Mouse (Mus musculus) granulocyte monocyte progenitor cell, adult 5-6 weeks (primary cell): ENCODE results near the gene Dhrs2. TPM values are rescaled to one million over a fixed set of nuclear protein-coding genes. Genes with fewer than 3 reads are reported as not detected.

ENCODE experiments used
- ATAC-seq: replicated peaks from 2 replicates; pipeline ENCODE4 v1.8.0; 2016; ENCODE audit warnings: mild to moderate bottlenecking, moderate TSS enrichment, inconsistent platforms; ENCODE audit not compliant: poor library complexity, severe bottlenecking
- total RNA-seq, 2 experiments: library from RNA; stranded (forward) in 1 of 2; stranded (reverse) in 1 of 2; fragments of 200-712, 200-1000 nt in 1 of 2; fragments of >200 nt in 1 of 2; fragmentation: Nextera tagmentation in 1 of 2; gene quantifications; 2 replicates each; pipeline ENCODE4 v1.2.3; 2014 to 2017

The Dhrs2 gene
- total RNA-seq, 2 experiments from 2014 or later = not detected

DNA sequence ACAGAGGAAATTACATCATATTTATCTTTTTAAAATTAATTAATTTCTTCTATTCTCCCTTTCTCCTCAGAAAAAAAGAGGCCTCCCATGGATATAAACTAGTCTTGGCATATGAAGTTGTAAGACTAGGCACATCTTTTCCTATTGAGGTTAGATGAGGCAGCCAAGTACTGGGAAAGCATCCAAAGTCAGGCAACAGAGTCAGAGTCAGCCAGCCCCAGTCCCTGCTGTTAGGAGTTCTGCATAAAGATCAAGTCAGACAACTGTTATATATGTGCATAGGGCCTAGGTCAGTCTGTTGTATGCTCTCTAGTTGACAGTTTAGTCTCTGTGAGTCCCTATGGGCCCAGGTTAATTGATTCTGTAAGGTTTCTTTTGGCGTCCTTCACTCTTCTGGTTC is 20.9 kb downstream of the Dhrs2 start:
- no peak for ATAC-seq

GRCm38 (mm10) chr14:55247181-55247580 is 25.4 kb downstream of the Dhrs2 start:
- no peak for ATAC-seq

GRCm38 (mm10) chr14:55248284-55248683 is 26.5 kb downstream of the Dhrs2 start:
- ATAC-seq = no peak

- no peak for ATAC-seq
Observed at GRCm38 (mm10) chr14:55253580-55253979, 31.8 kb downstream of the Dhrs2 start.

- ATAC-seq = no peak
Observed at GRCm38 (mm10) chr14:55255443-55255842, 33.6 kb downstream of the Dhrs2 start.

DNA sequence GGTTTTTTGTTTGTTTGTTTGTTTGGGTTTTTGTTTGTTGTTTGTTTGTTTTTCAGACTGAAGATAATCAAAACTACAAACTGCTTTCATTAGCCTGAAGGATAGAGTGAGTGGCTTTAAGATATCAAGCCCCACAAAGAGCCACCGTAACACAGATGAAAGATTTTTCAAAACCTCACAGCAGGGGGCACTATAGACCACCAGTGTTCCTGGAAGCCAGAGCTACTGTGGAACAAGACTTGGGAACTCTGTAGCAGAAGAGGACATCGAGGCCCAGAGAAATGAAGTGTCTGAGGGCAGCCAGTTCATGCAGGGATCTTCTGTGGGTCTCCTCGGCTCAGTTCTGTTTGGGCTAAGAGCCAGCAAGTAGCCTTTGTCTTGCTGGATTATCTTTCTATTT is 49.4 kb downstream of the Dhrs2 start:
- ATAC-seq = 0 out of 2 replicates have a peak, but pooled peaks have one; percentile 22

DNA sequence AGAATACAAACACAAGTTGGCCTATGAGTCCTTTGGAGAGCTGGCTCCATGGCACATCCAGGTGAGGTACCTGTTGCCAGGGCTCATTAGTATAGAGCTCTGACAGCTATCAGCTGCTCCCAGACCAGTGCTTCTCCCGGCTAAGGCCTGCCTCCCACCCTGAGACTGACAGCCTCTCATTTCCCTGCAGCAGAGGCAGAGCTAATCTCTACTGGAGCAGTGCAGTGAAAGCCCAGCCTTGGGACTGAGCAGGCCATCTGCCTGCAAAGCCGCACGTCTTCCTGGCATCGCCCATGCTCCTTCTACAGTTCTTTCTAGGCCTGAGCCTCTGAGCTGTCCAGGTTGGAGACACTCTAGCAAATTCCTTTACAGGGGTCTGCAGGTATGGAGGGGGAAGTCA is 51.2 kb downstream of the Dhrs2 start:
- no peak for ATAC-seq

- ATAC-seq = no peak
Observed at GRCm38 (mm10) chr14:55274810-55275209, 53.0 kb downstream of the Dhrs2 start.

DNA sequence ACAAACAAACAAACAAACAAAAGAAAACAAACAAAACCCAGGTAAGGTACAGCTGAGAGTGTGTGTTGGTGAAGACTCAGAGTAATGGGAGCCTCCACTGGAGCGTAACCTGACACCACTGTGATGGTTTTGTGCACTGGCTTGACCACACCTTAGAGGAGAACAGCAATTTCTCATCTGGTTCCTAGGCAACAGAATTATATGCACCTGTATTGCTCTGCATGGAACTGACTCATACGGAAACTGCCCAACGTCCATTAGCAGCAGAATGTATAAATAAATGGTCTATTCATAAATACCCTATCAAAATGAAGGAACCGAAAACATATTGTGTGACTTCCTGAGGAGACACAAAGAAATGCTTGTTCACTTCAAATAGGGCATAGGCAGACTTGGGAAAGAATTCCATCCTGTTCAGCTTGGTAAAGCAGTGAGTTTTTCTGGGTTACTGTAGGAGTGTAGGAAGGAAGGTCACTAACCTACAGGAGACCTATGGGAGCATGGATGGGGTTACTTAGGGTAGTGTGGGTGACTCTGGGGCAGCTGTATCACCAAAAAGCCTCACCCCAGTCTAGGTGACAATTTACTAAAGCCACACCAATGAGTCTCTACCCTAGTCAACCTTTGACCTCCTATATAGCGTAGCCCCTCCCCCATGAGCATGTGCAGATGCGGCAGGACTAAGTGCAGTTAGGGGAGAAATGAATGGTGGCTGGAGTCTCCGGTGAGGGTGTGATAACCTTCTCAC is 57.7 kb downstream of the Dhrs2 start:
- no peak for ATAC-seq

Other genes starting within 250 kb of the Dhrs2 start
- gene Gm17428, start 245.1 kb upstream of the Dhrs2 start, total RNA-seq (2014; fragmentation: Nextera tagmentation) = not detected in 2 replicates
- not detected in 2 replicates for gene Gm17428, start 245.1 kb upstream of the Dhrs2 start, total RNA-seq (2017)
- gene Myh7, start 227.4 kb upstream of the Dhrs2 start, total RNA-seq (2014; fragmentation: Nextera tagmentation) = not detected in 2 replicates
- gene Myh7, start 227.4 kb upstream of the Dhrs2 start, total RNA-seq (2017) = not detected in 2 replicates
- 50.2 and 65.5 TPM in 2 replicates for gene Ngdn, start 206.6 kb upstream of the Dhrs2 start, total RNA-seq (2014; fragmentation: Nextera tagmentation)
- gene Ngdn, start 206.6 kb upstream of the Dhrs2 start, total RNA-seq (2017) = 62.7 and 75.3 TPM in 2 replicates
- 3.0 and 5.2 TPM in 2 replicates for gene Zfhx2, start 129.7 kb upstream of the Dhrs2 start, total RNA-seq (2014; fragmentation: Nextera tagmentation)
- 0.26 and 0.82 TPM in 2 replicates for gene Zfhx2, start 129.7 kb upstream of the Dhrs2 start, total RNA-seq (2017)
- 11.9 and 16.2 TPM in 2 replicates for gene Thtpa, start 127.2 kb upstream of the Dhrs2 start, total RNA-seq (2014; fragmentation: Nextera tagmentation)
- gene Thtpa, start 127.2 kb upstream of the Dhrs2 start, total RNA-seq (2017) = 10.0 and 13.0 TPM in 2 replicates
- 56.6 and 87.9 TPM in 2 replicates for gene Ap1g2, start 115.4 kb upstream of the Dhrs2 start, total RNA-seq (2014; fragmentation: Nextera tagmentation)
- 12.4 and 15.1 TPM in 2 replicates for gene Ap1g2, start 115.4 kb upstream of the Dhrs2 start, total RNA-seq (2017)
- not detected in 2 replicates for gene Jph4, start 105.1 kb upstream of the Dhrs2 start, total RNA-seq (2014; fragmentation: Nextera tagmentation)
- not detected in 2 replicates for gene Jph4, start 105.1 kb upstream of the Dhrs2 start, total RNA-seq (2017)